Mouse (Mus musculus) midbrain, postnatal 0 days (tissue): ENCODE data around the gene Ccr1l1. TPM values are rescaled to one million over a fixed set of nuclear protein-coding genes. Genes with fewer than 3 reads are reported as not detected.

Experiments
- ATAC-seq: fragments of 200-750 bp; cut with Nextera tagmentation; 2 replicates; pipeline ENCODE4 v1.8.0; 2017; ENCODE audit warnings: moderate number of reproducible peaks, mild to moderate bottlenecking, moderate TSS enrichment, moderate library complexity; ENCODE audit not compliant: low FRiP score
- DNase-seq: peaks from one replicate; pipeline ENCODE4 v3.0.0-alpha.2; 2015; ENCODE audit warnings: low spot score
- H3K27ac ChIP-seq: fragments of 300-500 bp; sonication (generic); 2 replicates; pipeline ENCODE4 v1.5.1; 2014; ENCODE audit warnings: low read depth, mild to moderate bottlenecking, low read length, mixed read lengths
- H3K27me3 ChIP-seq: fragments of 300-500 bp; sonication (generic); 2 replicates; pipeline ENCODE4 v1.6.1; 2014; ENCODE audit warnings: low read length, control low read depth, mixed read lengths; ENCODE audit not compliant: insufficient read depth
- H3K36me3 ChIP-seq: fragments of 300-500 bp; sonication (generic); 2 replicates; pipeline ENCODE4 v1.6.1; 2014; ENCODE audit warnings: low read length, control low read depth, mixed read lengths; ENCODE audit not compliant: insufficient read depth
- H3K4me1 ChIP-seq: fragments of 300-500 bp; sonication (generic); 2 replicates; pipeline ENCODE4 v1.6.1; 2014; ENCODE audit warnings: mild to moderate bottlenecking, control low read depth, antibody characterized with exemption, low read length, mixed read lengths; ENCODE audit not compliant: insufficient read depth
- H3K4me2 ChIP-seq: fragments of 300-500 bp; sonication (generic); 2 replicates; pipeline ENCODE4 v1.6.1; 2014; ENCODE audit warnings: low read depth, mild to moderate bottlenecking, low read length, mixed read lengths; ENCODE audit not compliant: poor library complexity, severe bottlenecking
- H3K4me3 ChIP-seq: fragments of 300-500 bp; sonication (generic); 2 replicates; pipeline ENCODE4 v1.5.1; 2014; ENCODE audit warnings: low read depth, mild to moderate bottlenecking, low read length, moderate library complexity
- H3K9ac ChIP-seq: fragments of 300-500 bp; sonication (generic); replicated peaks from 2 replicates; pipeline ENCODE4 v1.6.1; 2014; ENCODE audit warnings: mild to moderate bottlenecking, low read length, moderate library complexity, mixed read lengths; ENCODE audit not compliant: poor library complexity, severe bottlenecking
- H3K9me3 ChIP-seq: fragments of 300-500 bp; sonication (generic); 2 replicates; pipeline ENCODE4 v1.6.1; 2016; ENCODE audit warnings: low read length, control low read depth
- CTCF ChIP-seq: IDR thresholded peaks from 2 replicates; pipeline ENCODE4 v1.5.1; 2016; ENCODE audit warnings: antibody characterized with exemption, mild to moderate bottlenecking
- WGBS: fragments of 180-500 bp; shearing (Covaris S2); extraction: QIAGEN DNeasy Blood & Tissue Kit; methylation state at CpG from one replicate; pipeline ENCODE4 v1.1.7; 2014; 5-methylcytosine and 5-hydroxymethylcytosine counted together
- polyA plus RNA-seq: library from polyadenylated mRNA; unstranded; fragments of >200 nt; fragmentation: Nextera tagmentation; extraction: Ambion mirVana; gene quantifications from 2 replicates; pipeline ENCODE4 v1.2.1, GENCODE M21; 2015
- total RNA-seq: library from RNA; depleted of rRNA; stranded (reverse); fragments of >200 nt; gene quantifications from 2 replicates; pipeline ENCODE4 v1.2.3, GENCODE M21; 2014

Ccr1l1 gene
- total and polyA plus RNA-seq, 2 experiments from 2014 or later, result not detected

DNA sequence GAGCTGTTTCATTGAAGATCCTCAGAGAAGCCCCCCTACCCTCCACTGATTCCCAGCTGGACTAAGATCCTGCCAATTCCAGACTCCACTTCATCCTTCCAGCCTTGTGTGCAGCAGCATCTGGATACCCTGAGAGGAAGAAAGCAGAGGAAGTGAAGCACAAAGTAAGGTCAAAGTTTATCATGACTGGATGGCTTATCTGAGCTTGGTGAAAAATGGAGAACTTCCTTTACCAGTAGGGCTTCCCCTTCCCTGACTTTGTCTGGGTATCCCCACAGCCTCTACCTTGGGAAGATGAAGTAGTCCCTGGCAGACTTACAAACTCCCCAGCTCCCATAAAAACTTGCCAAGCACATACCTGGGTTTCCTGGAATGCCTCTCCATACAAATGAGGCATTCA is 37.6 kb downstream of the Ccr1l1 start:
- TF ChIP-seq CTCF, result no peak
- Histone ChIP-seq H3K9ac (no peak overlapping the region), H3K4me3 (no peak overlapping the region), H3K36me3 (no peaks in the 10 kb centered on the region), H3K4me1 (no peaks in the 10 kb centered on the region), H3K27me3 (no peaks in the 10 kb centered on the region), H3K4me2 (no peak overlapping the region), H3K27ac (no peak overlapping the region), H3K9me3 (no peaks in the 10 kb centered on the region)
- DNase-seq (no peak), ATAC-seq (no peak)

DNA sequence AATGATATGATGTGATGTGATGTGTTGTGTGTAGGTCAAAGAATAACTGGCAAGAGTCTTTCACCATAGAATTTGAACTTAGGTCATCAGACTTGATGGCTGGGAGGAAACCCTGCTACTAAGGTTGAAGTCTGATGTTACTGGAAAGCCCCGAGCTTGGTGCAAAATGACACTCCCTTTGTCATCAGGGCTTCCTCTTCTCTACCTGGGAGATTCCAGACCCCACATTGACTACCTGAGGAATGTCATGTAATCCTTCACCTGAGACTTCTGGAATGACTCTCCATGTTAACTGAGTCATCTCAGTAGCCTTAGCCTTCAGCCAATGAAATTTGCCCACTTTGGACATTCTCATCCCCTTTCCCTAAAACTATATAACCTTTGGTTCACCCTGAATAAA is 38.0 kb downstream of the Ccr1l1 start:
- DNase-seq (no peak), ATAC-seq (no peak)
- H3K9ac ChIP-seq, result no peak overlapping the region
- no peak overlapping the region for H3K4me3 ChIP-seq
- no peak overlapping the region for H3K27ac ChIP-seq
- H3K36me3 ChIP-seq, result no peaks in the 10 kb centered on the region
- H3K4me2 ChIP-seq, result no peak overlapping the region
- H3K4me1 ChIP-seq, result no peaks in the 10 kb centered on the region
- no peaks in the 10 kb centered on the region for H3K27me3 ChIP-seq
- WGBS, result 74% methylated on average over 1 of the region's 1 CpGs
- no peaks in the 10 kb centered on the region for H3K9me3 ChIP-seq
- TF ChIP-seq CTCF, result no peak

DNA sequence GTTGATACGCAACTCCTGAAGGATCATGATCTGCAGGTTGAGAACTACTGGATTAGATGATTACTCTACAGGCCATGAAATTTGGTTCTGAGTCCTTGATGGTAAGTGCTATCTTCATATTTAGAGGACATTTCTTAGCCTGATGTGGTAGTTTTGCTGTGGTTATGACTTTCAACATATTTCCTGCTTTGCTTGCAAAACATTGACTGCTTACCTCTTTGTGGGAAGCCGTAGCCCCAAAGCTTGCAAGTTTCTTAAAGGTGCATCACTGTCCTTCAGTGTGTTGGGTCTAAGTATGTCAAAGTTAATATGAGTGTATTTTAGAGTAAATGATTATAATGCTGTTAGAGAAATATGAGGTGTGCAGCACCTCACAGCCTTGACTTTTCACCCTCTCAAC is 40.2 kb downstream of the Ccr1l1 start:
- ATAC-seq, result no peak
- TF ChIP-seq CTCF, result no peak
- no peak for DNase-seq
- Histone ChIP-seq H3K27me3 (no peaks in the 10 kb centered on the region), H3K4me1 (no peaks in the 10 kb centered on the region), H3K27ac (no peak overlapping the region), H3K9ac (no peak overlapping the region), H3K9me3 (no peaks in the 10 kb centered on the region), H3K4me2 (no peak overlapping the region), H3K4me3 (no peak overlapping the region), H3K36me3 (no peaks in the 10 kb centered on the region)
- 90% methylated on average over 2 of the region's 2 CpGs for WGBS

DNA sequence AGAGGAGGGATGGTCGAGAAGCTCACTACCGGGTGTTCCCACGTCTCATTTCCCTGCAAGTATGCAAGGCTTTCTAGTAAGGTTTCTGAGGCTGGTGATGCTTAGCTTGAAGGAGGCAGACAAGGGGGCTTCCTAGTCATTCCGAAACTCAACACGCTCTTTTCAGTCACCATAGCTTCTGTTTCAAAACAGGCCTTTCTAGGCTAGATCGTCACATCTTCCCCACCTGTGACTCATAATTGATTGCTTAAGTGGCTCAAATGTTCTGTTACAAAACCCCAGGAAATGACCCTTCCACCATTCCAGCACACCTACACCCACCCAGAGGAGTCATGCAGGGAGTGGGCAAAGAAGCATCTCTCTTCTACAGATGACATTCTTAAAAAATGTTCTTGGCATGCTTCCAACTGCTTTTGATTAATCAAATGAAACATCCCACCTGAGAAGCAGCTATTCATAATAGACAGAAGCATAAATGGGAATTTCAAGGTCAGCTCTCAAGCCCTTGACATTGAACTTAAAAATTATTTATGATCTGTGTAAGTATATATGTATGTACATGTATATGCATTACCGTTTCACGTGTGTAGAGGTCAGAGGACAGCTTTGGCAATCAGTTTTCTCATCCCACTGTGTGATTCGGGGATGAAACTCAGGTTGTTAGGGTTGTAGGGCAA is 41.5 kb downstream of the Ccr1l1 start:
- Histone ChIP-seq H3K4me3 (no peak overlapping the region), H3K4me1 (no peaks in the 10 kb centered on the region), H3K9ac (no peak overlapping the region), H3K9me3 (no peaks in the 10 kb centered on the region), H3K27me3 (no peaks in the 10 kb centered on the region), H3K27ac (no peak overlapping the region), H3K4me2 (no peak overlapping the region), H3K36me3 (no peaks in the 10 kb centered on the region)
- WGBS, result 92% methylated on average over 9 of the region's 9 CpGs
- no peak for TF ChIP-seq CTCF
- DNase-seq, result no peak
- ATAC-seq, result no peak

DNA sequence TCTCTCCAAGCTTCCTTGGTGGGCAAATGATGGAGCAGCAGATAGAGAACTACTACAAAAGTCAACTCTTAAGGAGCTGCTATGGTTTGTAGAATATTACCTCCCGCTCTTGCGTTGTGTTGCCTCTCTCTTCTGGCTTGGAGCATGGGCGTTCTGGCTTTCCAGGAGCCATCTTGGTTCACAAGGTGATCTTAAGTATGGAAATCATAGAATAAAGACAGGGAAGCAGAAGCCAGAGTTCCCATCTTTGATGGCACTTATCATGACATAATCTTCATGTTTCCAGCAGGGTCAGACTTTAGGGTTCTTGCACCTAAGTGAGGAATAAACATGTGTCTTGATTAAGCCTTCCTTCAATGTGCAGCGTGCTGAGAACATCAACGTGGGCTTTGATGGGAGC is 42.4 kb downstream of the Ccr1l1 start:
- DNase-seq (no peak), ATAC-seq (no peak)
- H3K27me3 ChIP-seq, result no peaks in the 10 kb centered on the region
- no peaks in the 10 kb centered on the region for H3K36me3 ChIP-seq
- no peaks in the 10 kb centered on the region for H3K4me1 ChIP-seq
- H3K9me3 ChIP-seq, result no peaks in the 10 kb centered on the region
- TF ChIP-seq CTCF, result no peak
- 94% methylated on average over 5 of the region's 5 CpGs for WGBS
- no peak overlapping the region for H3K4me2 ChIP-seq
- no peak overlapping the region for H3K27ac ChIP-seq
- no peak overlapping the region for H3K9ac ChIP-seq
- H3K4me3 ChIP-seq, result no peak overlapping the region

DNA sequence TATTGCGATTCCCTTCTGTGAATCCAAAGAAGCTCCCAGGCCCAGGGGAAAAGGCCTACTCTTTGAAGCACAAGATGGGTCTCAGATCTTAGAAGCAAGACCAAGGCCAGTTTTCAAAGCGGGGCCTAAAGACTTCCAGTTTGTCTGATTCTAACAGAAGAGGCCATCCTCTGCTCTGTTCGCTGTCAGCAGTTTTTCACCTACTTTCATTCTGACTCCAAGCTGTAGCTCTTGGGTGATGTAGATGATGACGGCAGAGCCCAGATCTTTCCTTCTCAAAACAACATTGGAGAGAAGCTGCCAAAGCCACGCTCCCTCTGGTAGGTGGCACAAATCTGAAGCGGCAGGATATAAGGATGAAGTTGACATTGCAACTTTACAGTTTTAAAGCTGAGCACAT is 42.9 kb downstream of the Ccr1l1 start:
- no peak overlapping the region for H3K4me3 ChIP-seq
- TF ChIP-seq CTCF, result no peak
- no peak overlapping the region for H3K4me2 ChIP-seq
- no peak overlapping the region for H3K9ac ChIP-seq
- WGBS, result 94% methylated on average over 6 of the region's 6 CpGs
- H3K36me3 ChIP-seq, result no peaks in the 10 kb centered on the region
- H3K27ac ChIP-seq, result no peak overlapping the region
- H3K4me1 ChIP-seq, result no peaks in the 10 kb centered on the region
- ATAC-seq (no peak), DNase-seq (no peak)
- no peaks in the 10 kb centered on the region for H3K9me3 ChIP-seq
- H3K27me3 ChIP-seq, result no peaks in the 10 kb centered on the region
